Comparison of ENCODE assay signal across 25 mouse cellular contexts in the genomic region with DNA sequence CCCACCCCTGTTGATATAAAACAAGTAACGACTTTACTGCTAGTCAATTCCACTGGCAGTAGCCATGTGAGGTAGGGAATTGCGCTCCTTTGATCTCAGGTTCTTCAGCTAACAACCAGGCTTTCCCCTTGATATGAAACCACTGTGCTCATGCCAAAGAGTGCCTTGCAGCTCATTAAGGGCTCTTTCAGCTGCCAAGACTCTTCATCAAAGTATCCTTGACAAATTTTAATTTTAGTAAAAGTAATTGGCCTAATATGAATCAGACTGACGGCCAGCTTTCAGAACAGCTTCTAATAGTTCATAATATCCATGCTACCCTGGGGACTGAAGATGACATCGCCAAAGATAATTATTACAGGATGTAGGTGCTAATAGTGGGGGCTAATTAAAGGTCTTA.
"Had no signal": no experiment of that assay in that cellular context is flagged by ENCODE, and none has a peak within 500 bp of the region (broad histone marks: within the 10 kb centered on the region; RNA-seq: fewer than 3 reads in every experiment).

No protein-coding gene starts in this region.

- H3K27ac ChIP-seq: gastrocnemius, adult 2 months; heart, adult 2 months; heart, embryonic 13.5 days; heart, embryonic 15.5 days; hindbrain, embryonic 10.5 days; hindbrain, embryonic 13.5 days; intestine, embryonic 15.5 days; layer of hippocampus, adult 2 months; left cerebral cortex, adult 2 months; limb, embryonic 13.5 days; limb, embryonic 15.5 days; liver, embryonic 12.5 days; liver, embryonic 14.5 days had no signal

- H3K27me3 ChIP-seq: heart, embryonic 13.5 days; heart, embryonic 15.5 days; hindbrain, embryonic 13.5 days; intestine, embryonic 15.5 days; limb, embryonic 13.5 days; limb, embryonic 15.5 days; liver, embryonic 12.5 days had no signal

- H3K9ac ChIP-seq: heart, embryonic 13.5 days; heart, embryonic 15.5 days; hindbrain, embryonic 13.5 days; intestine, embryonic 15.5 days; limb, embryonic 13.5 days; limb, embryonic 15.5 days; liver, embryonic 12.5 days; liver, embryonic 14.5 days had no signal

- H3K4me1 ChIP-seq: heart, embryonic 13.5 days; heart, embryonic 15.5 days; hindbrain, embryonic 10.5 days; intestine, embryonic 15.5 days; limb, embryonic 13.5 days; limb, embryonic 15.5 days; liver, embryonic 12.5 days had no signal

- H3K9me3 ChIP-seq: heart, embryonic 13.5 days; heart, embryonic 15.5 days; hindbrain, embryonic 10.5 days; hindbrain, embryonic 13.5 days; intestine, embryonic 15.5 days; limb, embryonic 13.5 days; limb, embryonic 15.5 days; liver, embryonic 12.5 days had no signal

- H3K4me3 ChIP-seq: gastrocnemius, adult 2 months; heart, adult 2 months; heart, embryonic 13.5 days; heart, embryonic 15.5 days; hindbrain, embryonic 10.5 days; hindbrain, embryonic 13.5 days; intestine, embryonic 15.5 days; layer of hippocampus, adult 2 months; left cerebral cortex, adult 2 months; limb, embryonic 13.5 days; limb, embryonic 15.5 days; liver, embryonic 12.5 days had no signal

- DNase-seq: gastrocnemius, adult 2 months; gastrocnemius, postnatal 10 days; gastrocnemius, postnatal 25 days; heart, adult 2 months; heart, postnatal 14 days; heart, postnatal 36 days; kidney, adult 18-20 months; kidney, adult 8-10 months; kidney, postnatal 10 days; kidney, postnatal 25 days; kidney, postnatal 4 days had no signal

- ATAC-seq: inflammation-experienced regulatory T-cells, adult 6 months; intestine, embryonic 15.5 days; intestine, postnatal 0 days; liver, embryonic 12.5 days had no signal

- H3K4me2 ChIP-seq: heart, embryonic 11.5 days; heart, embryonic 13.5 days; heart, embryonic 15.5 days; hindbrain, embryonic 13.5 days; intestine, embryonic 15.5 days; limb, embryonic 13.5 days; limb, embryonic 15.5 days; liver, embryonic 12.5 days had no signal

- H3K36me3 ChIP-seq: heart, embryonic 13.5 days; heart, embryonic 15.5 days; hindbrain, embryonic 10.5 days; hindbrain, embryonic 13.5 days; intestine, embryonic 15.5 days; limb, embryonic 13.5 days; limb, embryonic 15.5 days; liver, embryonic 12.5 days had no signal
